Mouse (Mus musculus) small intestine, adult 2 months (tissue): ENCODE measurements around the gene Fggy.

Experiments used
- CTCF ChIP-seq: fragments of 200-500 bp; IDR thresholded peaks from 2 replicates; pipeline ENCODE4 v1.5.1; 2012; ENCODE audit warnings: low read depth, mild to moderate bottlenecking, control low read depth, inconsistent platforms, low read length, moderate library complexity, mixed read lengths; ENCODE audit not compliant: insufficient replicate concordance, insufficient read length; ENCODE audit errors: extremely low read depth
- POLR2A ChIP-seq: fragments of 200-500 bp; IDR thresholded peaks from 2 replicates; pipeline ENCODE4 v1.6.1; 2012; ENCODE audit warnings: low read depth, mild to moderate bottlenecking, control low read depth, inconsistent platforms, low read length, moderate library complexity

DNA sequence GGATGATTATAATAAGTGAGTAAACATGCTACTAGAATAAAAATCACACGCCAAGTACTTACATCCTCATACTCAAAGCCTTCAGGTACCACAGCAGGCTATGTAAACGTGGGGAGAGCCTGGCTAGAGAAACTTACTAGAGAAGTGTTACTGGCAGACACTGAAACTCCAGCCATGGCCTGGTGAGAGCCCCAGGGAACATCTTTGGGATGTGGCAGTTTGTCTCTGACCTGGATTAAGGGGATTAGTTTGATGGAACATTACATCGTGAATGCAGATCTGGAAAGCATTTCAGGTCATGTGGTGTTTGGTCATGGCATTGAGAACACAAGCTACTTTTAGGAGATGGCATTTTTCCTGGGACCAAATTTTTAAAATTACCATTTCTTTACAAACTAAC, 303.3 kb downstream of the Fggy start:
- TF ChIP-seq CTCF, result no peak
- no peak for TF ChIP-seq POLR2A
